Mouse (Mus musculus) liver, postnatal 0 days (tissue): ENCODE results near the gene Smyd3.

Source experiments
- CTCF ChIP-seq: sonication (generic); IDR thresholded peaks from 2 replicates; pipeline ENCODE4 v1.5.1; 2016; ENCODE audit warnings: antibody characterized with exemption, low read depth
- EP300 ChIP-seq: IDR thresholded peaks from 2 replicates; pipeline ENCODE4 v1.6.1; 2016; ENCODE audit warnings: antibody characterized with exemption, low read depth, mild to moderate bottlenecking

- no peak for TF ChIP-seq EP300
- TF ChIP-seq CTCF: no peak
Measured at GRCm38 (mm10) chr1:179266936-179267335, 250.9 kb downstream of the Smyd3 start.
